Mouse (Mus musculus): Measurements from ENCODE around the gene Dnaja1. TPM values are rescaled to one million over a fixed set of nuclear protein-coding genes. Genes with fewer than 3 reads are reported as not detected.

Gene Dnaja1
- polyA plus RNA-seq, 1 experiment from 2014 or later, result 308 TPM

- Histone ChIP-seq H3K4me1 (replicated peaks) (peaks cover 17% of the 10 kb centered on the region), H3K9me3 (replicated peaks) (no peaks in the 10 kb centered on the region), H3K9ac (no peak overlapping the region), H3K4me2 (no peak overlapping the region), H3K27me3 (replicated peaks) (no peaks in the 10 kb centered on the region), H3K36me3 (no peaks in the 10 kb centered on the region), H3K4me3 (no peak overlapping the region), H3K27ac (ENCODE audit: poor library complexity, severe bottlenecking) (no peak overlapping the region)
- 63% methylated on average over 10 of the region's 10 CpGs for WGBS
- ATAC-seq (ENCODE audit: insufficient number of reproducible peaks, low FRiP score), result peak; percentile 63
Observed at GRCm38 (mm10) chr4:40784556-40785169, 62.7 kb downstream of the Dnaja1 start.

GRCm38 (mm10) chr4:40785620-40786166 is 63.7 kb downstream of the Dnaja1 start:
- no peaks in the 10 kb centered on the region for H3K9me3 ChIP-seq (replicated peaks)
- H3K9ac ChIP-seq, result no peak overlapping the region
- no peak overlapping the region for H3K4me3 ChIP-seq
- no peak overlapping the region for H3K27ac ChIP-seq (ENCODE audit: poor library complexity, severe bottlenecking)
- H3K4me1 ChIP-seq (replicated peaks), result peaks cover 16% of the 10 kb centered on the region
- ATAC-seq (ENCODE audit: insufficient number of reproducible peaks, low FRiP score), result no peak
- H3K36me3 ChIP-seq, result no peaks in the 10 kb centered on the region
- no peaks in the 10 kb centered on the region for H3K27me3 ChIP-seq (replicated peaks)
- WGBS, result 69% methylated on average over 9 of the region's 9 CpGs
- no peak overlapping the region for H3K4me2 ChIP-seq

- Histone ChIP-seq H3K9ac (no peak overlapping the region), H3K4me3 (no peak overlapping the region), H3K9me3 (replicated peaks) (no peaks in the 10 kb centered on the region), H3K4me2 (no peak overlapping the region), H3K27me3 (replicated peaks) (no peaks in the 10 kb centered on the region), H3K27ac (ENCODE audit: poor library complexity, severe bottlenecking) (no peak overlapping the region), H3K36me3 (no peaks in the 10 kb centered on the region), H3K4me1 (replicated peaks) (peaks cover 10% of the 10 kb centered on the region)
- 80% methylated on average over 4 of the region's 4 CpGs for WGBS
- ATAC-seq (ENCODE audit: insufficient number of reproducible peaks, low FRiP score), result no peak
Observed at GRCm38 (mm10) chr4:40786578-40786977, 64.6 kb downstream of the Dnaja1 start.

MicroRNAs within 50 kb of the gene (microRNA counts, 519-probe panel; counts per million panel counts)
- microRNA mmu-miR-207, result not detected

Small RNAs within 50 kb of the gene (microRNA-seq; reads per million reads assigned to microRNA genes)
- gene Mir207, result not detected

Other genes starting within 250 kb of the Dnaja1 start
- 0.81 and 1.0 TPM in 2 replicates for gene Tmem215, start 250.0 kb upstream of the Dnaja1 start, polyA plus RNA-seq (2016; fragmentation: Nextera tagmentation; extraction: Ambion mirVana)
- gene Aptx, start 19.0 kb upstream of the Dnaja1 start, polyA plus RNA-seq (2016; fragmentation: Nextera tagmentation; extraction: Ambion mirVana), result 28.9 and 29.3 TPM in 2 replicates
- 93.8 and 94.3 TPM in 2 replicates for gene Smu1, start 35.8 kb downstream of the Dnaja1 start, polyA plus RNA-seq (2016; fragmentation: Nextera tagmentation; extraction: Ambion mirVana)
- 56.5 and 58.0 TPM in 2 replicates for gene B4galt1, start 131.9 kb downstream of the Dnaja1 start, polyA plus RNA-seq (2016; fragmentation: Nextera tagmentation; extraction: Ambion mirVana)
- 8.9 and 10.4 TPM in 2 replicates for gene Spink4, start 197.9 kb downstream of the Dnaja1 start, polyA plus RNA-seq (2016; fragmentation: Nextera tagmentation; extraction: Ambion mirVana)
- 206 and 214 TPM in 2 replicates for gene Bag1, start 226.1 kb downstream of the Dnaja1 start, polyA plus RNA-seq (2016; fragmentation: Nextera tagmentation; extraction: Ambion mirVana)
- 76.2 and 79.4 TPM in 2 replicates for gene Chmp5, start 226.3 kb downstream of the Dnaja1 start, polyA plus RNA-seq (2016; fragmentation: Nextera tagmentation; extraction: Ambion mirVana)
- 67.8 and 75.0 TPM in 2 replicates for gene Nfx1, start 248.8 kb downstream of the Dnaja1 start, polyA plus RNA-seq (2016; fragmentation: Nextera tagmentation; extraction: Ambion mirVana)